Mouse (Mus musculus): ENCODE measurements around the gene Olfr875. TPM values are rescaled to one million over a fixed set of nuclear protein-coding genes. Genes with fewer than 3 reads are reported as not detected.
A peak's percentile ranks its signal among the peaks of the same experiment; 100 is the strongest.

Gene Olfr875
- not detected in 2 replicates for polyA plus RNA-seq (2015; fragmentation: Nextera tagmentation; extraction: Ambion mirVana)

- no peaks in the 10 kb centered on the region for H3K27me3 ChIP-seq (ENCODE audit: control insufficient read depth, insufficient read depth, low read length)
- H3K4me3 ChIP-seq (ENCODE audit: low read length): no peak within 1 kb of the TSS
- no peaks in the 10 kb centered on the region for H3K9me3 ChIP-seq (replicated peaks; ENCODE audit: control insufficient read depth, low read length)
- no peak within 1 kb of the TSS for H3K4me2 ChIP-seq (ENCODE audit: low read depth, low read length)
- no peak within 1 kb of the TSS for H3K9ac ChIP-seq (ENCODE audit: low read length)
- H3K36me3 ChIP-seq (ENCODE audit: control insufficient read depth, insufficient read depth): no peaks in the 10 kb centered on the region
- peak; percentile 37; the same call in 1 of the 2 replicates for ATAC-seq (replicated peaks; ENCODE audit: extremely low read depth, insufficient read depth, low FRiP score)
- WGBS: 23% methylated on average over 2 of the region's 2 CpGs
- no peak within 1 kb of the TSS for H3K27ac ChIP-seq (ENCODE audit: low read length)
- H3K4me1 ChIP-seq (ENCODE audit: control insufficient read depth, insufficient read depth, low read length): no peaks in the 10 kb centered on the region
These were observed at the start of gene Olfr875 for GRCm38 (mm10) chr9:37771759-37772158. TSS of gene Olfr875 (plus strand) at chr9:37771857.

GRCm38 (mm10) chr9:37734310-37734709 is 37.3 kb upstream of the Olfr875 start:
- Histone ChIP-seq H3K9ac (ENCODE audit: low read length) (no peak overlapping the region), H3K9me3 (replicated peaks; ENCODE audit: control insufficient read depth, low read length) (no peaks in the 10 kb centered on the region), H3K27me3 (ENCODE audit: control insufficient read depth, insufficient read depth, low read length) (no peaks in the 10 kb centered on the region), H3K36me3 (ENCODE audit: control insufficient read depth, insufficient read depth) (no peaks in the 10 kb centered on the region), H3K27ac (ENCODE audit: low read length) (no peak overlapping the region), H3K4me2 (ENCODE audit: low read depth, low read length) (no peak overlapping the region), H3K4me3 (ENCODE audit: low read length) (no peak overlapping the region), H3K4me1 (ENCODE audit: control insufficient read depth, insufficient read depth, low read length) (no peaks in the 10 kb centered on the region)
- WGBS: 91% methylated on average over 1 of the region's 1 CpGs
- no peak for ATAC-seq (replicated peaks; ENCODE audit: extremely low read depth, insufficient read depth, low FRiP score)

- no peaks in the 10 kb centered on the region for H3K9me3 ChIP-seq (replicated peaks; ENCODE audit: control insufficient read depth, low read length)
- no peak within 1 kb of the TSS for H3K27ac ChIP-seq (ENCODE audit: low read length)
- H3K36me3 ChIP-seq (ENCODE audit: control insufficient read depth, insufficient read depth): no peaks in the 10 kb centered on the region
- no peak within 1 kb of the TSS for H3K4me2 ChIP-seq (ENCODE audit: low read depth, low read length)
- no peaks in the 10 kb centered on the region for H3K27me3 ChIP-seq (ENCODE audit: control insufficient read depth, insufficient read depth, low read length)
- no peaks in the 10 kb centered on the region for H3K4me1 ChIP-seq (ENCODE audit: control insufficient read depth, insufficient read depth, low read length)
- no peak within 1 kb of the TSS for H3K9ac ChIP-seq (ENCODE audit: low read length)
- no peak within 1 kb of the TSS for H3K4me3 ChIP-seq (ENCODE audit: low read length)
- ATAC-seq (replicated peaks; ENCODE audit: extremely low read depth, insufficient read depth, low FRiP score): no peak
These were observed 26.9 kb upstream of the Olfr875 start, which contains the start of gene Olfr874 for GRCm38 (mm10) chr9:37744806-37745205. TSS of gene Olfr874 (plus strand) at chr9:37745106.

DNA sequence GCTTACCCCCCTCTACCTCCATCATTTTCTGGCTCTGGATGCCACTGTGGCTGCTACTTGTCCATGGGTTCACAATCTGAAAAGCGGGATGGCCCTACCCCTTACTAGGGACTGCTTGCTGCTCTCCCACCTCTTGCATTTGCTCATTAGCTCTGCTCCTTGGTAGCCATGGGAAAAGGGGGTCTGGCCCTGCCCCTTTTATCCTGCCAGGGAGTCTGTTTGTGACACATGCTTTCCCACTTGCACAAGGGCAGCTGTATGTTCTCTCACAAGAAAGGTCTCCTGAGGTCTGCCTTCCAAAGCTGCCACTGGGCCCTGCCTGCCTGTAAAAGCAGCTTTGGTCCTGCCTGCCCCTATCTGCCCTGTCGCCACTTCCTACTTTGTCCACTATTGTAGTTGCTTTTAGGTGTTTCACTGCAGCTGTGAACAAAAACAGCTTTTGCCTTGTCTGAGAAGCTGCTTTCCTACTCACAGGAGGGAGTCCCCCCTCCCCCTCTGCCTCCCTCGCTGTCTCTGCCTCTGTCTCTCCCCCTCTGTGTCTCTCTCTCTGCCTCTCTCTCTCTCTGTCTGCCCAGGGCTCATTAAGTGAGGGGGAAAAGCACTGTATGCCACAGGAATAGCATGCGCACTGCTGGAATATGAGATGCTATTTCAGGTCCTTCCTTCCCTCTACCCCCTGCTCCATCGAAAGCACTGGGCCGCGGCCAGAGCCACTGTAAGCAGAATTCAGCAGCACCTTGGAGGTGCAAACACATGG is 21.2 kb upstream of the Olfr875 start:
- Histone ChIP-seq H3K4me2 (ENCODE audit: low read depth, low read length) (peak overlapping the region; percentile 3), H3K4me1 (ENCODE audit: control insufficient read depth, insufficient read depth, low read length) (no peaks in the 10 kb centered on the region), H3K27me3 (ENCODE audit: control insufficient read depth, insufficient read depth, low read length) (no peaks in the 10 kb centered on the region), H3K27ac (ENCODE audit: low read length) (no peak overlapping the region), H3K9me3 (replicated peaks; ENCODE audit: control insufficient read depth, low read length) (no peaks in the 10 kb centered on the region), H3K36me3 (ENCODE audit: control insufficient read depth, insufficient read depth) (no peaks in the 10 kb centered on the region), H3K4me3 (ENCODE audit: low read length) (no peak overlapping the region), H3K9ac (ENCODE audit: low read length) (no peak overlapping the region)
- 34% methylated on average over 7 of the region's 7 CpGs for WGBS
- no peak for ATAC-seq (replicated peaks; ENCODE audit: extremely low read depth, insufficient read depth, low FRiP score)

GRCm38 (mm10) chr9:37751467-37751866 is 20.2 kb upstream of the Olfr875 start:
- H3K4me2 ChIP-seq (ENCODE audit: low read depth, low read length): no peak overlapping the region
- H3K36me3 ChIP-seq (ENCODE audit: control insufficient read depth, insufficient read depth): no peaks in the 10 kb centered on the region
- ATAC-seq (replicated peaks; ENCODE audit: extremely low read depth, insufficient read depth, low FRiP score): no peak
- no peaks in the 10 kb centered on the region for H3K4me1 ChIP-seq (ENCODE audit: control insufficient read depth, insufficient read depth, low read length)
- no peak overlapping the region for H3K9ac ChIP-seq (ENCODE audit: low read length)
- H3K4me3 ChIP-seq (ENCODE audit: low read length): no peak overlapping the region
- no peaks in the 10 kb centered on the region for H3K9me3 ChIP-seq (replicated peaks; ENCODE audit: control insufficient read depth, low read length)
- no peak overlapping the region for H3K27ac ChIP-seq (ENCODE audit: low read length)
- WGBS: 75% methylated on average over 2 of the region's 2 CpGs
- no peaks in the 10 kb centered on the region for H3K27me3 ChIP-seq (ENCODE audit: control insufficient read depth, insufficient read depth, low read length)

DNA sequence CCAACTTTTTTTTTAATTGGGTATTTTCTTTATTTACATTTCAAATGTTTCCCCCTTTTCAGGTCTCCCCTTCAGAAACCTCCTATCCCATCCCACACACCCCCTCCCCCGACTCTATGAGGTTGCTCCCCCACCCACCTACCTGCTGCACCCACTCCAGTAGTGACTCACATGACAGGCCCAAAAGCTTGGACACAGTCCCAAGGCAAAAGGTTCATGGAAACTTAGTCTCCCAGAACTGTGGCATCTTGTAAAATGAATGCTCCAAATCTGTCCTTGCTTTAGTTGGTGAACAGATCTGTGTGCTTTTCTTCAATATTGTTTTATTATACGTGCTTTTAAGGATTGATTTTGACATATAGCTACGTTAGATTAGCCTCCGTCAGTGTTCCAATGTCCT is 19.7 kb upstream of the Olfr875 start:
- no peak overlapping the region for H3K27ac ChIP-seq (ENCODE audit: low read length)
- no peak overlapping the region for H3K9ac ChIP-seq (ENCODE audit: low read length)
- no peak for ATAC-seq (replicated peaks; ENCODE audit: extremely low read depth, insufficient read depth, low FRiP score)
- H3K4me1 ChIP-seq (ENCODE audit: control insufficient read depth, insufficient read depth, low read length): no peaks in the 10 kb centered on the region
- no peak overlapping the region for H3K4me2 ChIP-seq (ENCODE audit: low read depth, low read length)
- no peak overlapping the region for H3K4me3 ChIP-seq (ENCODE audit: low read length)
- 71% methylated on average over 4 of the region's 4 CpGs for WGBS
- H3K9me3 ChIP-seq (replicated peaks; ENCODE audit: control insufficient read depth, low read length): no peaks in the 10 kb centered on the region
- H3K27me3 ChIP-seq (ENCODE audit: control insufficient read depth, insufficient read depth, low read length): no peaks in the 10 kb centered on the region
- no peaks in the 10 kb centered on the region for H3K36me3 ChIP-seq (ENCODE audit: control insufficient read depth, insufficient read depth)

DNA sequence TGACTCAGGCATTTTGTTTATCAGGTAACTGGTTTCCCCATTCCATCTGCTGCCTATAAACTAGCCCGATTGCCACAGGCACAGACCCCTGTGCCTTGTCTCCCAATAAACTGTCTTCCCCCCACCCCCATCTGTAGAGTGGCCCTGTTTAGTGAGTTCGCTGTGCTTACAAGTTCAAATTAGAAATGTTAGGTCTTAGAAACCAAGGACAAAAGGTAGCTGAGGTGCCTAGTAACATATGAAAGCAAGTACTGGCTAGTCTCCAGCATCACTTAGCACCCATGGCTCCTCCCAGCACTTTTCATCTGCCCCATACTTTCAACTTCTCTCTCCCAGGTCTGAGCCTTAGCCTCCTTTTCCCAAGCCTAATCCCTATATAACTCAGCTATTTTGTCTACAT is 9.9 kb upstream of the Olfr875 start:
- no peak overlapping the region for H3K27ac ChIP-seq (ENCODE audit: low read length)
- H3K9me3 ChIP-seq (replicated peaks; ENCODE audit: control insufficient read depth, low read length): no peaks in the 10 kb centered on the region
- H3K36me3 ChIP-seq (ENCODE audit: control insufficient read depth, insufficient read depth): no peaks in the 10 kb centered on the region
- H3K4me3 ChIP-seq (ENCODE audit: low read length): no peak overlapping the region
- no peak for ATAC-seq (replicated peaks; ENCODE audit: extremely low read depth, insufficient read depth, low FRiP score)
- H3K4me2 ChIP-seq (ENCODE audit: low read depth, low read length): no peak overlapping the region
- H3K4me1 ChIP-seq (ENCODE audit: control insufficient read depth, insufficient read depth, low read length): no peaks in the 10 kb centered on the region
- no peak overlapping the region for H3K9ac ChIP-seq (ENCODE audit: low read length)
- H3K27me3 ChIP-seq (ENCODE audit: control insufficient read depth, insufficient read depth, low read length): no peaks in the 10 kb centered on the region
- 85% methylated on average over 2 of the region's 2 CpGs for WGBS

DNA sequence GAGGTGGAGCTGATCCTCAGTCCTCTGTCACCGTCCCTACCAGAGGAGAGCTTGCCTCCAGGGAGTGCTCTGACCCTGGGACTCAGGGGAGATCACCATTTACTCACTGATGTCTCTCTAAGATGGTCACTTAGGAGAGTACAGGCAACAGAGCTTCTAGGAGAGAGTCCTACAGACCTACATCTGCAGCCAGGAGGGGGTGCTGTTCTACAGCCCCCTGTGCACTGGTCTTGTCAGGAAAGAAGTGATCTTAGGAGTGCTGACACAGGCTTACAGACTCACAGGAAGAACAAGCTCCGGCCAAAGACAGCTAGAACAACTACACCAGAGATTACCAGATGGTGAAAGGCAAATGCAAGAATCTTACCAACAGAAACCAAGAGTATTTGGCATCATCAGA is 9.1 kb upstream of the Olfr875 start:
- ATAC-seq (replicated peaks; ENCODE audit: extremely low read depth, insufficient read depth, low FRiP score): no peak
- H3K36me3 ChIP-seq (ENCODE audit: control insufficient read depth, insufficient read depth): no peaks in the 10 kb centered on the region
- WGBS: 40% methylated on average over 2 of the region's 2 CpGs
- no peak overlapping the region for H3K27ac ChIP-seq (ENCODE audit: low read length)
- no peaks in the 10 kb centered on the region for H3K9me3 ChIP-seq (replicated peaks; ENCODE audit: control insufficient read depth, low read length)
- no peaks in the 10 kb centered on the region for H3K4me1 ChIP-seq (ENCODE audit: control insufficient read depth, insufficient read depth, low read length)
- no peak overlapping the region for H3K9ac ChIP-seq (ENCODE audit: low read length)
- no peak overlapping the region for H3K4me2 ChIP-seq (ENCODE audit: low read depth, low read length)
- H3K4me3 ChIP-seq (ENCODE audit: low read length): no peak overlapping the region
- no peaks in the 10 kb centered on the region for H3K27me3 ChIP-seq (ENCODE audit: control insufficient read depth, insufficient read depth, low read length)

GRCm38 (mm10) chr9:37770661-37771060 is 996 bp upstream of the Olfr875 start:
- Histone ChIP-seq H3K4me3 (ENCODE audit: low read length) (no peak overlapping the region), H3K4me2 (ENCODE audit: low read depth, low read length) (no peak overlapping the region), H3K27ac (ENCODE audit: low read length) (no peak overlapping the region), H3K4me1 (ENCODE audit: control insufficient read depth, insufficient read depth, low read length) (no peaks in the 10 kb centered on the region), H3K9me3 (replicated peaks; ENCODE audit: control insufficient read depth, low read length) (no peaks in the 10 kb centered on the region), H3K9ac (ENCODE audit: low read length) (no peak overlapping the region), H3K27me3 (ENCODE audit: control insufficient read depth, insufficient read depth, low read length) (no peaks in the 10 kb centered on the region), H3K36me3 (ENCODE audit: control insufficient read depth, insufficient read depth) (no peaks in the 10 kb centered on the region)
- 53% methylated on average over 2 of the region's 2 CpGs for WGBS
- ATAC-seq (replicated peaks; ENCODE audit: extremely low read depth, insufficient read depth, low FRiP score): no peak

All from heart, embryonic 16.5 days (tissue).